Mouse (Mus musculus) left cerebral cortex, postnatal 4 days (tissue): ENCODE measurements around the gene Nmu. TPM values are rescaled to one million over a fixed set of nuclear protein-coding genes. Genes with fewer than 3 reads are reported as not detected.

Experiments used
- DNase-seq: peaks from one replicate; pipeline ENCODE4 v3.0.0-alpha.2; 2022
- intact Hi-C: fragments of 180-260 bp; cut with DNase I; formaldehyde crosslinking; loops from one replicate; pipeline ENCODE4 v1.15.1; 2025
- total RNA-seq, 2 experiments: library from RNA; stranded (reverse); gene quantifications; 2 replicates each; pipeline ENCODE4 v1.2.3; 2021

Nmu gene
- total RNA-seq, 2 experiments from 2014 or later: not detected

GRCm38 (mm10) chr5:76321249-76322196, 42.1 kb downstream of the Nmu start:
- intact Hi-C loops: no loop called here
- DNase-seq: no peak

- intact Hi-C loops: loop anchor here (10.0 kb wide), 1 partner anchor 227 kb away; no protein-coding TSS in a partner anchor
- no peak for DNase-seq
Measured at GRCm38 (mm10) chr5:76308206-76308605, 55.4 kb downstream of the Nmu start.

GRCm38 (mm10) chr5:76306261-76306660, 57.3 kb downstream of the Nmu start:
- DNase-seq: no peak
- intact Hi-C loops: loop anchor here (10.0 kb wide), 1 partner anchor 229 kb away; no protein-coding TSS in a partner anchor

GRCm38 (mm10) chr5:76305616-76306015, 58.0 kb downstream of the Nmu start:
- intact Hi-C loops: loop anchor here (10.0 kb wide), 1 partner anchor 229 kb away; no protein-coding TSS in a partner anchor
- peak; percentile 13 for DNase-seq

- DNase-seq: peak; percentile 92
Measured at GRCm38 (mm10) chr5:76304452-76305341, 58.9 kb downstream of the Nmu start, which contains the start of gene Clock. Gene Clock (minus strand): TSS chr5:76304792.

GRCm38 (mm10) chr5:76303745-76304451, 59.7 kb downstream of the Nmu start:
- peak; percentile 85 for DNase-seq
- intact Hi-C loops: loop anchor here (10.0 kb wide), 1 partner anchor 231 kb away; no protein-coding TSS in a partner anchor

More at GRCm38 (mm10) chr5:76304452-76305341, 58.9 kb downstream of the Nmu start, which contains the start of gene Clock:
- intact Hi-C loops: loop anchor here (10.0 kb wide), 1 partner anchor 230 kb away; no protein-coding TSS in a partner anchor

- no peak for DNase-seq
- intact Hi-C loops: loop anchor here (10.0 kb wide), 1 partner anchor 231 kb away; no protein-coding TSS in a partner anchor
Measured at GRCm38 (mm10) chr5:76303379-76303744, 60.2 kb downstream of the Nmu start.

- intact Hi-C loops: loop anchor here (10.0 kb wide), 1 partner anchor 233 kb away; no protein-coding TSS in a partner anchor
- DNase-seq: no peak
Measured at GRCm38 (mm10) chr5:76302009-76302408, 61.6 kb downstream of the Nmu start.

GRCm38 (mm10) chr5:76289234-76289691, 74.3 kb downstream of the Nmu start:
- DNase-seq: no peak
- intact Hi-C loops: no loop called here

GRCm38 (mm10) chr5:76288256-76288655, 75.3 kb downstream of the Nmu start:
- intact Hi-C loops: no loop called here
- no peak for DNase-seq

GRCm38 (mm10) chr5:76287062-76287461, 76.5 kb downstream of the Nmu start:
- intact Hi-C loops: no loop called here
- no peak for DNase-seq

GRCm38 (mm10) chr5:76285699-76286098, 77.9 kb downstream of the Nmu start:
- intact Hi-C loops: no loop called here
- DNase-seq: no peak

- intact Hi-C loops: no loop called here
- DNase-seq: no peak
Measured at GRCm38 (mm10) chr5:76283890-76284289, 79.7 kb downstream of the Nmu start.

Other genes with a start within 250 kb of the Nmu start
- gene Srd5a3, start 223.5 kb downstream of the Nmu start, total RNA-seq: 10 to 100 TPM; 11.7 to 13.9 TPM
- 10 to 100 TPM; 47.1 to 47.4 TPM for gene Tmem165, start 179.9 kb downstream of the Nmu start, total RNA-seq
- gene Clock, start 59.0 kb downstream of the Nmu start, total RNA-seq: 10 to 100 TPM; 31.2 to 31.7 TPM
- gene Pdcl2, start 32.6 kb downstream of the Nmu start, total RNA-seq: not detected
- not detected for gene Gm7271, start 120.3 kb upstream of the Nmu start, total RNA-seq
- gene Exoc1, start 165.5 kb upstream of the Nmu start, total RNA-seq: 100 to 1,000 TPM in 1 of 2 experiments, 10 to 100 TPM in 1; 97.5 to 103 TPM
- gene Cep135, start 224.9 kb upstream of the Nmu start, total RNA-seq: 1 to 10 TPM; 8.9 to 10.0 TPM